Mouse (Mus musculus) liver, postnatal 0 days (tissue): Measurements from ENCODE around the gene Pard3. TPM values are rescaled to one million over a fixed set of nuclear protein-coding genes. Genes with fewer than 3 reads are reported as not detected.

ENCODE experiments used
- ATAC-seq: fragments of 200-750 bp; cut with Nextera tagmentation; 2 replicates; pipeline ENCODE4 v1.8.0; 2017; ENCODE audit warnings: mild to moderate bottlenecking, moderate library complexity
- DNase-seq: peaks from one replicate; pipeline ENCODE4 v3.0.0-alpha.2; 2016
- H3K27ac ChIP-seq: fragments of 300-500 bp; sonication (generic); 2 replicates; pipeline ENCODE4 v1.5.1; 2014; ENCODE audit warnings: antibody characterized with exemption, moderate library complexity, mild to moderate bottlenecking, low read depth
- H3K27me3 ChIP-seq: fragments of 300-500 bp; sonication (generic); 2 replicates; pipeline ENCODE4 v1.6.1; 2014; ENCODE audit warnings: low read length, control low read depth, mixed read lengths; ENCODE audit not compliant: insufficient read depth
- H3K36me3 ChIP-seq: fragments of 300-500 bp; sonication (generic); replicated peaks from 2 replicates; pipeline ENCODE4 v1.6.1; 2014; ENCODE audit warnings: mild to moderate bottlenecking, control low read depth, low read length, moderate library complexity, mixed read lengths; ENCODE audit not compliant: insufficient read depth
- H3K4me1 ChIP-seq: fragments of 300-500 bp; sonication (generic); 2 replicates; pipeline ENCODE4 v1.6.1; 2014; ENCODE audit warnings: antibody characterized with exemption, mild to moderate bottlenecking, control low read depth; ENCODE audit not compliant: insufficient read depth
- H3K4me2 ChIP-seq: fragments of 300-500 bp; sonication (generic); 2 replicates; pipeline ENCODE4 v1.6.1; 2014; ENCODE audit warnings: low read depth, mild to moderate bottlenecking, low read length, moderate library complexity, mixed read lengths
- H3K4me3 ChIP-seq: fragments of 300-500 bp; sonication (generic); 2 replicates; pipeline ENCODE4 v1.5.1; 2014; ENCODE audit warnings: low read depth, low read length
- H3K9ac ChIP-seq: fragments of 300-500 bp; sonication (generic); replicated peaks from 2 replicates; pipeline ENCODE4 v1.6.1; 2014; ENCODE audit warnings: mild to moderate bottlenecking, moderate library complexity
- H3K9me3 ChIP-seq: fragments of 300-500 bp; sonication (generic); 2 replicates; pipeline ENCODE4 v1.6.1; 2016; ENCODE audit warnings: mild to moderate bottlenecking, control low read depth, low read length, mixed read lengths
- CTCF ChIP-seq: sonication (generic); IDR thresholded peaks from 2 replicates; pipeline ENCODE4 v1.5.1; 2016; ENCODE audit warnings: antibody characterized with exemption, low read depth
- EP300 ChIP-seq: IDR thresholded peaks from 2 replicates; pipeline ENCODE4 v1.6.1; 2016; ENCODE audit warnings: antibody characterized with exemption, low read depth, mild to moderate bottlenecking
- WGBS: fragments of 180-500 bp; shearing (Covaris S2); extraction: QIAGEN DNeasy Blood & Tissue Kit; methylation state at CpG from one replicate; pipeline ENCODE4 v1.1.7; 2014; ENCODE audit not compliant: insufficient replicate concordance; 5-methylcytosine and 5-hydroxymethylcytosine counted together
- polyA plus RNA-seq: library from polyadenylated mRNA; unstranded; fragments of >200 nt; fragmentation: Nextera tagmentation; extraction: Ambion mirVana; gene quantifications from 2 replicates; pipeline ENCODE4 v1.2.1, GENCODE M21; 2015

Gene Pard3
- polyA plus RNA-seq, 1 experiment from 2014 or later = 10.2 TPM

DNA sequence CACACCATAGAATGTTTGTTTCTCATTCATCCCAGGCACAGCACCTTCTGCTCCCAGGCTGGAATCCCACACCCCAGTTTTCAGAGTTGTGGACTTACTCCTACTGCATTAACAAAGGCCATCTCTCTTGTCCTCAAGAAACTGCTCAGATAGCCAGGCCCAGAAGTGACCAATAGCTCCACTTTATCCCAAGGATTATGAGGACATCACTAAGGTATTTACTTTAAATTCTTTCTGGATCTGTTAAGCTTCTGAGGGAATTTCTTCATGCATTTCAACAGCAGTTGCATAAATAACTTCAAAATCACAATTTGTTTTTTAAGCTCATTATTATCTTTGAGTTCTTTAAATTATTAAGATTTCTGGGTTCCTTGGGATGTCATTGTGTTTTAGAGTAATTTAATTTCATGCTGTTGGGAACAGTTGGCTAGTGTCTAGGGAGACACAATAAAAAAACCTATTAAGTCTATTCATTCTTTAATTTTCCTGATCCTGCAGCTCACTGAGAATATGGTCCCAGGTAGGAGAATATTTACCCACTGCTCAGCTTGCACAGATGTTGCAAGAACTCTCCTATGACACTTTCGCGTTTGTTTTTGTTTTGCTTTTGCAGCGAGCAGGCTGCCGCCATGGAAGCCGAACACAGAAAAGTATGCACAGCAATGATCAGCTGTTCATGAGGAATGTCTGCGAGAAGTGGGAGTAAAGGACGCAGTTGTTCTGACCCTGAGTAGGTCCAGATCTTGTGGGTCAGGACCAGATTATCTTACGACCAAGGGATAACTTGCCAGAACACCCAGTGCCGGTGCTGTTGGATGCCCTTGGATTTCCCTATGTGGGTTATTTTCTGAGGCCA lies 574.8 kb downstream of the Pard3 start:
- no peak overlapping the region for H3K4me3 ChIP-seq
- no peaks in the 10 kb centered on the region for H3K9me3 ChIP-seq
- no peaks in the 10 kb centered on the region for H3K36me3 ChIP-seq
- DNase-seq = no peak
- no peak for TF ChIP-seq CTCF
- TF ChIP-seq EP300 = no peak
- H3K27me3 ChIP-seq = no peaks in the 10 kb centered on the region
- no peak overlapping the region for H3K9ac ChIP-seq
- H3K4me2 ChIP-seq = no peak overlapping the region
- no peak for ATAC-seq
- WGBS = 77% methylated on average over 9 of the region's 9 CpGs
- no peak overlapping the region for H3K27ac ChIP-seq
- H3K4me1 ChIP-seq = no peaks in the 10 kb centered on the region

GRCm38 (mm10) chr8:127639088-127639453 lies 575.4 kb downstream of the Pard3 start:
- Histone ChIP-seq H3K9ac (no peak overlapping the region), H3K4me2 (no peak overlapping the region), H3K4me1 (no peaks in the 10 kb centered on the region), H3K9me3 (no peaks in the 10 kb centered on the region), H3K4me3 (no peak overlapping the region), H3K27me3 (no peaks in the 10 kb centered on the region), H3K27ac (no peak overlapping the region), H3K36me3 (no peaks in the 10 kb centered on the region)
- WGBS = 75% methylated on average over 4 of the region's 4 CpGs
- DNase-seq = no peak
- TF ChIP-seq EP300 (no peak), CTCF (no peak)
- no peak for ATAC-seq

DNA sequence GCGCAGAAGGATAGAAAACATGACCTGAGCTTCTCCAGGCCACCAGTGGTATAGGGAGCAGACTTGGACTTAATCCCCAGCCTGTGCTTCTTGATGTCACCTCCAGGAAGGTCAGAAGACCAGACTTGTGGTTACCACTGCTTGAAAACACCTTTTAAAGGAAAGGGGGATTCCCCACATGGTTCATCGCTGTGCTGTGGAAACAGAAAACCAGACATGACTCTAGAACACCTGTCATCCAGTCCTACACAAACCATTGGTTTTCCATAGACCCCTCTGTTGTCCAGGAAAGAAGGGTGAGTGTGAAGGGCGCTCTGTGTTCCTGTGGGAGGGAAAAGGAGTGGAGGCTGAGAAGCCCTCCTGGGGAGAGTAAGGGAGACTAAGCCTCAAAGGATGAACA lies 591.9 kb downstream of the Pard3 start:
- 82% methylated on average over 3 of the region's 3 CpGs for WGBS
- Histone ChIP-seq H3K4me2 (no peak overlapping the region), H3K27me3 (no peaks in the 10 kb centered on the region), H3K36me3 (no peaks in the 10 kb centered on the region), H3K27ac (no peak overlapping the region), H3K9me3 (no peaks in the 10 kb centered on the region), H3K9ac (no peak overlapping the region), H3K4me1 (no peaks in the 10 kb centered on the region), H3K4me3 (no peak overlapping the region)
- no peak for DNase-seq
- no peak for ATAC-seq
- no peak for TF ChIP-seq CTCF
- no peak for TF ChIP-seq EP300

Other genes starting within 250 kb of the Pard3 start
- gene Tomm20, start 118.0 kb upstream of the Pard3 start, polyA plus RNA-seq = 122 and 129 TPM in 2 replicates
- 10.8 and 12.5 TPM in 2 replicates for gene Rbm34, start 92.8 kb upstream of the Pard3 start, polyA plus RNA-seq